Mouse (Mus musculus): ENCODE results near the gene Homez.

DNA sequence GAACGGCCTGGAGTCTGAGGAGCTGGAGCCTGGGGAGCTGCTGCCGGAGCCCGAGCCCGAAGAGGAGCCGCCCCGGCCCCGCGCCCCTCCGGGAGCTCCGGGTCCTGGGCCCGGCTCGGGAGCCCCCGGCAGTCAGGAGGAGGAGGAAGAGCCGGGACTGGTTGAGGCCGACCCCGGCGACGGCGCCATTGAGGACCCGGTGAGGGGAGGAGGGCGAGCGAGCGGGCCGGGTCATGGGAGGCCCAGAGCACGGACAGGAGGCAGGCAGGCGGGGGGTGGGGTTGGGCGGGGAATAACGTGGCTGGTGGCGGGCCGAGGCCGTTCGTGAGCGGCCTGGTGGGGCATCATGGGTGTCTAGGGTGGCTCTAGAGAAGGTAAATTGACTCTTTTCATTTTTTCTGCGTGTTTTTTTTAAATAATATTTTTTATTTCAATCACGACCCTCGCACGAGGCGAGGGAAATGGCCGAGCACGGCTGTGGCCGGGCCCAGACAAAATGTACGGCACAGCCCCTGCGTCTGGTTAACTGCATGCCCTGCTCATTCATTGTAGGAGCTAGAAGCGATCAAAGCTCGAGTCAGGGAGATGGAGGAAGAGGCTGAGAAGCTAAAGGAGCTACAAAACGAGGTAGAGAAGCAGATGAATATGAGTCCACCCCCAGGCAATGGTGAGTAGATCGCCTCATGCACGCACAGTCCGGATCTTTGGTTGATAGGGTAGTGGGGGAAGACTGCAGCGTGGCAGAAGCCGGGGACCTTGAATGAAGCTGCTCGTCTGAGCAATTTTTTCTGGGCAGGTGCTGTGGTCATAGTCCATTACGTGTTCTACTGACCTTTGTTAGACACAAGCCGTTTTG, 23.8 kb upstream of the Homez start:
- TF ChIP-seq CTCF (IDR thresholded peaks at IDR 0.05; ENCODE audit: borderline replicate concordance, extremely low read depth, insufficient read depth, insufficient read length) (no peak), POLR2A (IDR thresholded peaks at IDR 0.05; ENCODE audit: borderline replicate concordance, extremely low read depth, insufficient read depth, insufficient read length, poor library complexity, severe bottlenecking) (no peak)
